In genomic region chr10:60346701-60347405, GRCm38 (mm10) we compare ENCODE assay signal across 8 mouse cellular contexts. TPM values are rescaled to one million over a fixed set of nuclear protein-coding genes. Genes with fewer than 3 reads are reported as not detected.
DNase-seq lines count a peak whose midpoint lies in the region; ATAC-seq and TF ChIP-seq lines count a peak whose summit lies in the region.

Gene Vsir, plus strand, starts transcription at chr10:60346851.

- H3K4me3 ChIP-seq in ES-Bruce4 (ENCODE audit: low read depth, low read length): peak within 1 kb of the TSS; percentile 61
- H3K4me3 ChIP-seq in forebrain, embryonic 16.5 days (replicated peaks; ENCODE audit: low read length): peak within 1 kb of the TSS; percentile 16
- peak within 1 kb of the TSS; percentile 77 for H3K4me3 ChIP-seq in liver, postnatal 0 days (ENCODE audit: low read depth, low read length)
- peak within 1 kb of the TSS; percentile 31 for H3K4me3 ChIP-seq in neural tube, embryonic 12.5 days
- peak within 1 kb of the TSS; percentile 68 for H3K4me3 ChIP-seq in testis, adult 2 months (ENCODE audit: control insufficient read depth, low read depth, low read length)

- peak within 1 kb of the TSS; percentile 46; the same call in 1 of the 2 replicates for H3K9ac ChIP-seq in ES-Bruce4 (ENCODE audit: low read depth, poor library complexity, severe bottlenecking)
- no peak within 1 kb of the TSS for H3K9ac ChIP-seq in forebrain, embryonic 16.5 days (replicated peaks; ENCODE audit: low read depth, low read length)
- H3K9ac ChIP-seq in liver, postnatal 0 days (replicated peaks): peak within 1 kb of the TSS; percentile 85
- peak within 1 kb of the TSS; percentile 35; the same call in 1 of the 2 replicates for H3K9ac ChIP-seq in neural tube, embryonic 12.5 days

- DNase-seq in c-Kit-positive CD71-negative TER-119-negative erythroid progenitor cells, embryonic 14.5 days (ENCODE audit: low read depth): peak; percentile 73
- peak; percentile 91 to 93 for DNase-seq in heart, postnatal 36 days
- peak; percentile 23 to 43 for DNase-seq in layer of hippocampus, adult 18-20 months (ENCODE audit: low spot score in 2 of 2)
- peak; percentile 92 for DNase-seq in liver, postnatal 0 days

- peak within 1 kb of the TSS; percentile 39 for H3K4me2 ChIP-seq in forebrain, embryonic 16.5 days (ENCODE audit: low read length)
- peak within 1 kb of the TSS; percentile 91 for H3K4me2 ChIP-seq in liver, postnatal 0 days (ENCODE audit: low read depth, low read length)
- H3K4me2 ChIP-seq in neural tube, embryonic 12.5 days (replicated peaks): peak within 1 kb of the TSS; percentile 55

- peaks cover 10% of the 10 kb centered on the region for H3K4me1 ChIP-seq in ES-Bruce4 (ENCODE audit: control insufficient read depth, insufficient read depth, low read length)
- peaks cover 6% of the 10 kb centered on the region for H3K4me1 ChIP-seq in forebrain, embryonic 16.5 days (replicated peaks; ENCODE audit: control insufficient read depth, insufficient read depth, low read length)
- peaks cover 52% of the 10 kb centered on the region for H3K4me1 ChIP-seq in liver, postnatal 0 days (ENCODE audit: insufficient read depth)
- H3K4me1 ChIP-seq in neural tube, embryonic 12.5 days: peaks cover 30% of the 10 kb centered on the region
- peaks cover 10% of the 10 kb centered on the region for H3K4me1 ChIP-seq in testis, adult 2 months (ENCODE audit: control insufficient read depth, insufficient read depth, low read length)

- H3K27me3 ChIP-seq in ES-Bruce4 (ENCODE audit: control insufficient read depth, insufficient read depth, low read length, poor library complexity, severe bottlenecking): no peaks in the 10 kb centered on the region
- H3K27me3 ChIP-seq in forebrain, embryonic 16.5 days (replicated peaks; ENCODE audit: control insufficient read depth, insufficient read depth, low read length): peaks cover 6% of the 10 kb centered on the region; the same call in 1 of the 2 replicates
- H3K27me3 ChIP-seq in liver, postnatal 0 days (ENCODE audit: insufficient read depth, low read length): no peaks in the 10 kb centered on the region
- H3K27me3 ChIP-seq in neural tube, embryonic 12.5 days (replicated peaks): peaks cover 13% of the 10 kb centered on the region
- no peaks in the 10 kb centered on the region for H3K27me3 ChIP-seq in testis, adult 2 months (ENCODE audit: control insufficient read depth, insufficient read depth, low read length)

- H3K36me3 ChIP-seq in ES-Bruce4 (ENCODE audit: control insufficient read depth, insufficient read depth, low read length, poor library complexity, severe bottlenecking): no peaks in the 10 kb centered on the region
- no peaks in the 10 kb centered on the region for H3K36me3 ChIP-seq in forebrain, embryonic 16.5 days (ENCODE audit: control insufficient read depth, insufficient read depth)
- H3K36me3 ChIP-seq in liver, postnatal 0 days (replicated peaks; ENCODE audit: insufficient read depth, low read length): no peaks in the 10 kb centered on the region
- H3K36me3 ChIP-seq in neural tube, embryonic 12.5 days: no peaks in the 10 kb centered on the region
- H3K36me3 ChIP-seq in testis, adult 2 months (ENCODE audit: control insufficient read depth, insufficient read depth, low read length): no peaks in the 10 kb centered on the region

- no peaks in the 10 kb centered on the region for H3K9me3 ChIP-seq in ES-Bruce4 (replicated peaks; ENCODE audit: control insufficient read depth, insufficient read depth, low read length, poor library complexity, severe bottlenecking)
- H3K9me3 ChIP-seq in forebrain, embryonic 16.5 days (ENCODE audit: control insufficient read depth, low read length): no peaks in the 10 kb centered on the region
- H3K9me3 ChIP-seq in liver, postnatal 0 days (ENCODE audit: low read length): no peaks in the 10 kb centered on the region
- no peaks in the 10 kb centered on the region for H3K9me3 ChIP-seq in neural tube, embryonic 12.5 days

- 0 out of 2 replicates have a peak, but pooled peaks have one; percentile 14 for TF ChIP-seq EP300 in ES-Bruce4 (IDR thresholded peaks at IDR 0.05; ENCODE audit: insufficient read depth, low read depth, low read length)
- no peak for TF ChIP-seq EP300 in liver, postnatal 0 days (IDR thresholded peaks at IDR 0.05; ENCODE audit: low read depth)

- ATAC-seq in forebrain, embryonic 16.5 days: peak; percentile 43; the same call in 1 of the 2 replicates
- peak; percentile 76 for ATAC-seq in liver, postnatal 0 days
- peak; percentile 24; the same call in 1 of the 2 replicates for ATAC-seq in neural tube, embryonic 12.5 days (ENCODE audit: low FRiP score, low read depth)

- TF ChIP-seq CTCF in ES-Bruce4 (IDR thresholded peaks at IDR 0.05; ENCODE audit: low read depth, low read length): peak; percentile 52
- peak; percentile 92 for TF ChIP-seq CTCF in liver, postnatal 0 days (IDR thresholded peaks at IDR 0.05; ENCODE audit: low read depth)
- TF ChIP-seq CTCF in testis, adult 2 months (IDR thresholded peaks at IDR 0.05; ENCODE audit: control insufficient read depth, insufficient read depth, insufficient replicate concordance, low read depth, low read length): peak; percentile 65

- no peak within 1 kb of the TSS for H3K27ac ChIP-seq in ES-Bruce4 (ENCODE audit: insufficient read depth, low read length)
- H3K27ac ChIP-seq in forebrain, embryonic 16.5 days (ENCODE audit: low read length): no peak within 1 kb of the TSS
- H3K27ac ChIP-seq in liver, postnatal 0 days (ENCODE audit: low read depth): peak within 1 kb of the TSS; percentile 94
- H3K27ac ChIP-seq in neural tube, embryonic 12.5 days: no peak within 1 kb of the TSS
- H3K27ac ChIP-seq in testis, adult 2 months (ENCODE audit: control insufficient read depth, insufficient read depth, low read depth, low read length): no peak within 1 kb of the TSS

- intact Hi-C loops in heart, postnatal 36 days (cut with DNase I): loop anchor here (2.0 to 5.0 kb wide), 4 partner anchors 35 to 410 kb away; no protein-coding TSS in a partner anchor

- WGBS in forebrain, embryonic 16.5 days: under 1% methylated on average over 37 of the region's 37 CpGs
- WGBS in liver, postnatal 0 days (ENCODE audit: insufficient replicate concordance): under 1% methylated on average over 37 of the region's 37 CpGs
- 1% methylated on average over 37 of the region's 37 CpGs for WGBS in neural tube, embryonic 12.5 days

- TF ChIP-seq POLR2A in ES-Bruce4 (IDR thresholded peaks at IDR 0.05; ENCODE audit: insufficient read depth, low read length): no peak
- TF ChIP-seq POLR2A in testis, adult 2 months (IDR thresholded peaks at IDR 0.05; ENCODE audit: control insufficient read depth, low read depth, low read length): no peak

RNA-seq across cellular contexts. Expression of gene Vsir, which starts in this region (rescaled TPM):
- 2.5 and 4.5 TPM in 2 replicates for polyA plus RNA-seq in ES-Bruce4 (2011; ENCODE audit: insufficient read depth, insufficient read length, low read depth, missing spikeins)
- 1.9 and 2.8 TPM in 2 replicates for polyA plus RNA-seq in forebrain, embryonic 16.5 days (2015; fragmentation: Nextera tagmentation; extraction: Ambion mirVana)
- total RNA-seq in heart, postnatal 36 days (2021): 10 to 100 TPM; 17.6 to 27.0 TPM
- 10 to 100 TPM; 23.9 to 26.0 TPM for total RNA-seq in layer of hippocampus, adult 18-20 months (2021)
- 11.4 and 11.9 TPM in 2 replicates for polyA plus RNA-seq in liver, postnatal 0 days (2015; fragmentation: Nextera tagmentation; extraction: Ambion mirVana)
- 2.2 and 3.5 TPM in 2 replicates for polyA plus RNA-seq in neural tube, embryonic 12.5 days (2016; fragmentation: Nextera tagmentation; extraction: Ambion mirVana)
- polyA plus RNA-seq in testis, adult 2 months (2012; rRNA removed): 2.3 and 3.0 TPM in 2 replicates

Comparison
In these comparisons a context has a peak if more than half of its experiments do, and no peak if none do; other contexts are left out.
1. H3K4me3 ChIP-seq: peak in every context shown above with its lines; median percentile 77 in liver, postnatal 0 days; 68 in testis, adult 2 months; 61 in ES-Bruce4; 31 in neural tube, embryonic 12.5 days; 16 in forebrain, embryonic 16.5 days.
2. DNase-seq: peak in every context shown above with its lines; median percentile 92 in heart, postnatal 36 days; 92 in liver, postnatal 0 days; 73 in c-Kit-positive CD71-negative TER-119-negative erythroid progenitor cells, embryonic 14.5 days; 33 in layer of hippocampus, adult 18-20 months.
3. ATAC-seq: peak in every context shown above with its lines; median percentile 76 in liver, postnatal 0 days; 43 in forebrain, embryonic 16.5 days; 24 in neural tube, embryonic 12.5 days.
4. H3K4me2 ChIP-seq: peak in every context shown above with its lines; median percentile 91 in liver, postnatal 0 days; 55 in neural tube, embryonic 12.5 days; 39 in forebrain, embryonic 16.5 days.